Mouse (Mus musculus): ENCODE data around the gene Hapln1.
A peak's percentile ranks its signal among the peaks of the same experiment; 100 is the strongest.

Hapln1 gene

DNA sequence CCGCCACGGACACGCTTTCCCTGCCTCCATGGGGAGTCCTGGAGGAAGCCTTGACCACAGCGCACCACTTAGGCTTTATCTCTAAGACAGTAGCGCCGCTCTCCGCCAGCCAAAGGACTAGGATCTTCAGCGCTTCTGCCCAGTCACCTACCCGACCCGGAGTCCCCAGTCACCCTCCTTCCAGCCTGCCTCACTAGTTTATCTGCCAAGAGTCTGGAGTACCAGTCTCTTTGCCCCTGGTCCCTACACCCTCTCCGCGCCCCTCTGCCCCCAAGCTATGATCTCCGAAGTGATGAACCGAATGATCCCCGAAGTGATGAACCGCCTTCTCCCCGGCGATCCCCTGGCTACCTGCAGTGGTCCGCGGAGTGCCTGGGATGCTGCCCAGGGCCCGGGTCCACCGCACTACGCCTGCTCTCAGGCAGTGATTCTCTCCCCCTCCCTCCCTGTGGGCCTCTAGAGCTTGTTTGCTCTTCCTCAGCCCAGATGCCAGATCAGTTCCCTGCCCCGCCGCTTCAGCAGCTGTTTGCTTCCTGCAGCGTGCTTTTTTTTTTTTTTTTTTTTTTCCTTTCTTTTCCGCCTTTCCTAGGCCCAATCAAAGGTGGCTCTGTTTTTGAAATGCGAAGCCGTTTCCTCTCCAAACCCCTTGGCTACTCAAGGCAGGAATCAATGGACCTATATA is at the start of gene Hapln1:
Hapln1 (plus strand) TSS at position 592 of the 682 bp plus-strand sequence.
- peak; percentile 5 for DNase-seq

DNA sequence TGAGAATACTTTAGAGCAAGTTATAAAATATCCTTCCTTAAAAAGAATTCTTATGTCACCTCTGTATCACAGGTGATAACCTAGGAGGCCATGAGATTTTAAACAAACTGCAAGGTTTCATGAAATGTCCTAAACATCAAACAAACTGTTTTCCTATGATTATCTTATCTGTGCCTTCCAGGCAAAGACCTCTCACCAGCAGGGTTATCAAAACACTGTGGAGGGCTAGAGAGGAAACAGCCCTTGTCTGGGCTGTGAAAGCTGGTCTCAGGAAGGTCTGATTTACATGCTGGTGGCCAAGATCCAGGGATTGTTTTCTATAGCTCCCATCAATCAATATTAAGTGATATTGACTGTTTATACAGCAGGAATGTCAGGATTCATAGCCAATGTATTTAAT is 46.4 kb upstream of the Hapln1 start:
- no peak for DNase-seq

DNA sequence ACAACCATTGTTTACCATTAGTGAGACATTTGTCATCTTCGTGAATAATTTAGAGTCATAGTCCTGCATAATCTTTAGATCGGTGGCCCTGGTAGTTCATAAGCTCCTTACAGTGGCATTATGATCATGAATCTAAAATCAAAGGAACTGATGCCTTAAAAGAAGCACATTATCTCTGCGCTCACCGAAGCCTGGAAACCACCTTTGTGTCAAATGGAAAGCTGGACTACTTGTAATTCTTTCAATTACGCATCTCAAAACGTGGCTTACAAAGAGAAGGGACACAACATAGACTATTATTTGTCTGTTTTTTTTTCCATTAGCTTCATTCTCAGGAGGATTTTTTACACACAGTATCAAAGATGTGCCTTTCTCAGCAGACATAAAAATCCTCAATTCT is 45.9 kb upstream of the Hapln1 start:
- no peak for DNase-seq

DNA sequence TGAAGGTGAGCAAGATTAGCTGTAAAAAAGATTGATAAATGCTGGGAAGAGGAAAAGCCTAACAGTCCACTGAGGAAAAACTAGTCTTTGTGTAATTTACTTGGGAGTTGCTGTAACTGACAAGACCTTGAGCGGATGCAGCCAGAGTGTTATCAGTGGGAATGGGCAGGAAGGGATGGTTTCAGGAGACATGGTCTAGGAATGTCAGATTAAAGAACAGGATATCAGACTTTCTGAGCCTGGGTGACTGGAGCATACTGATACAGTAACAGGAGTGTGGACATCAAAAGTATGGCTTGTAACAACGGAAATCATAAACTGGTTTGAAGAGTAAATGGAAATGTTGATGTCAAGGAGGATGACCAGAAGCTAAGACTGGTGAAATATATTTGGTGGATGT is 43.0 kb upstream of the Hapln1 start:
- no peak for DNase-seq

DNA sequence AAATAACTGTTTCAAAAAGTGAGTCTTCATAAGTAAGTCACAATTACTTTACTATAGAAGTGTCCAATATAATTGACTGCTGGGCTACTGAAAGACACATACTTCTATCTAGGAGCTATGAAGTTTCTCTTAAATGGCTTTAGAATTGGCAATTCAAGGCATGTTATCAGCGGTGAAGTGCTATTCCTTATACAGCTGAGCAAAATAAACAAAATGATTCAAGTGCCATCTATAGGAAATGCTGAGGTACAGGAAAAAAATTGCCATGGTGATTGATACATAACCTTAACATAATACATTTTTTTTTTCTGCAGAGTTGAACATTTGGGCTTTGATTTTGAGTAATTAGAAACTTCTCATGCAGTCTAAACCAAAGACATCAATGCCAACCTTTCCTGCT is 40.2 kb upstream of the Hapln1 start:
- DNase-seq, result no peak

DNA sequence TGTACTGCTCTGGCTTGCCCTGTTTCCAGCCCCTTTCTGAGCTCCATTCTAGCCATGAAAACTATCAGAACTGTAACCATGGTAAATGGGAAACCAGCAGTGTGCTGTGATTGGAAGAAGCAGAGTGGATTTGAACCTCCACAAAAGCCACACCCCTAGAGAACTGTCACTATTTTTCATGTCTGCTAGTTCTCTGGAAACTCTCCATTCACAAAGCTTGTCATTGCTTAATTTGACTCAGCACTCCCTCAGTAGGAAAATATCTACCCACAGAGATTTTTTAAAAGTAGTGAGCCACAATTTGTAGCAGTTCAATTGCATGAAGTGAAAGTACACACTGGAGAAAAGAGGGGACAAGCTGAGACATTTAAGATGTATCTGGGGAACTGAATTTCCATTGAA is 18.1 kb upstream of the Hapln1 start:
- DNase-seq, result no peak

DNA sequence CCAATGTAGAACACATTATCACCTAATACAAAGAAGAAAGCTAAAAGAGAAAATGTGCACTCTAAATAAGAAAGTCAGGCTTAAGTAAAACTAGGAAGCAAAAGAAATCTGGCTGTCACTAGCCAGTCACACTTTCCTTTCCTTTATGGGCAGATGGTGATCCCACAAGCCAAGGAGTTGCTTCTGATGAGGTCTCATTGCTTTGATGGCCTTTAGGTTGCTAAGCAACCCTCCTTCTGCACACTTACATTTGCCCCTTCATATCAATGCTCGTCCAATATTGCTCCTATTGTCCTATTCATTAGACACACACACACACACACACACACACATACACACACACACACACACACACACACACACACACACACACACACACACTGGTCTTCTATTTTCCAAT is 10.9 kb upstream of the Hapln1 start:
- no peak for DNase-seq

DNA sequence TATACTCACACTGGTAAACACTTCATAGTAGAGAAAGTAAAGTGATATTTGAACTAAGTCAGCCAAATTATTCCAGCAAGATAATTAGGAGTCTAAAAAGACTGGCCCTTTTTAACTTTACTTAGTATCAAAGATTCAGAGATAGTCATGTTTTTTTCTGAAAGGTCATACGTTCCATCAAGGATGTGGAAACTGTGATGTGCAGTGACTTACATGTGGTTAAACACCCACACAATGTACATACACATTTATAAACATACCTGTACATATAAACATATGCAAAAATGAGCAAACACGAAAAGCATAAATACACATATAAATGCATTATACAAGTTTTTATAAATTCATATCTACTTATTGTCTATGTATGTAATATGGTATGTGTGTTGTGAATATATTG is 9.2 kb upstream of the Hapln1 start:
- no peak for DNase-seq

DNA sequence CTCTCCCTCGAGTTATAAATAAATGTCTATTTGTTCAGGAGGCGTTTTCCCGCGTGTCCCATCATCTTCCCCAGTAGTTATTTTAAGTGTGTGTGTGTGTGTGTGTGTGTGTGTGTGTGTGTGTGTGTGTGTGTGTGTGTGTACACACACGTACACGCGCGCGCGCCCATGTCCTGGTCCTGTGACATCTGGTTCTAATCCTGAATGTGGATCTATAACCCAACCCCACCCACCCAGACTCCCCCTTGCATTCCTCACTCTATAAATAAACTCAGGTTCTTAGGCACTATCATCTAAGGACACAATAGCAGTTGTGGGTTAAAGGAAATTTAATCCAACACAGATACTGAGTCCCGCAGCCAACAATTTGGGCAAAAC is 280 bp downstream of the Hapln1 start:
- DNase-seq, result no peak

DNA sequence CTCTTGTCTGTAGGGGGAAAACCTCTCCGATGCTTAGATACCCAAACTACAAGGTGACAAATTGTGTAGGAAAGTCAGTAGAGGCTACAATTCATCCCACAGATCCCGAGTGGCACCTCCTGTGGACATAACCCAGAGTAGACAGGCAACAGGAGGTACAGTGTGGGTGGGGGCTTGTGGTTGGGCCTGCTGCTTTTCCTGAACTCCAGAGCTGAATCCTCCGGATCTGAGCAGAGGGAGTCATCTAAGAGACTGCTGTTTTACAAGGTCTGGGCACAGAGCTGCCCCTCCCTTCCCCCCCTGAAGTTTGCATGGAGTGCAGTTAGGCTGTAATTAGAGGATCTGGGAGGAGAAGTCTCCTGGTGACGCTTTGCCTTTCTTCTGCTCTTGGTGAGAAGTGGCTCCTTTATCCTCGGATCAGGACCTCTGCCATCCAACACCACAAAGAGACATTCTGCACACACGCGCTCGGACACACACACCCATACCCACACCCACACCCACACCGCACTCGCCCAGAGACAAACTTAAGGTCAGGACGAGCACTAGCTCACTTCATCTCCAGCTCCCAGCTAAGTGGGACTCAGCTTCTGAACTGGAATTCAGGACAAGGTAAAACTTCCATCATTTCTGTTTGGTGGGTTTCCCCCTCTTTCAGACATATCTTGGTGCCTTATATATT is 846 bp downstream of the Hapln1 start:
- DNase-seq, result no peak

DNA sequence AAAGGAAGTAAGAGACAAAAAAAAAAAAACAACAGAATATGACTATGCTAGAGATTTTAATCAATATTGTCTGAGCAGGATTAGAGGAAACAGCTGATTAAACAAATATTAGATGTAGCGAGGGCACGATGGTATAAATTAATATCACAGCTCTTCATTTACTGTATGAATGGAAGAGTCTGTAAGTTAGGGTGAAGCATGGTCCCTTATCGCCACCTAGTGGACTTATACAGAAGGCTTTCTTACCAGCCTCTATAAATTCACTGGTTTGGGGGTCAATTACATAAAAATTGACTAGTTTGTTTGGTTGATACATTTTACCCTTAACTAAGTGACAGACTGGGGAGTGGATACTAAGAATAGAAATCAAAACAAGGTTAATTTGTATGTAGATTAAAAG is 3.4 kb downstream of the Hapln1 start:
- no peak for DNase-seq

DNA sequence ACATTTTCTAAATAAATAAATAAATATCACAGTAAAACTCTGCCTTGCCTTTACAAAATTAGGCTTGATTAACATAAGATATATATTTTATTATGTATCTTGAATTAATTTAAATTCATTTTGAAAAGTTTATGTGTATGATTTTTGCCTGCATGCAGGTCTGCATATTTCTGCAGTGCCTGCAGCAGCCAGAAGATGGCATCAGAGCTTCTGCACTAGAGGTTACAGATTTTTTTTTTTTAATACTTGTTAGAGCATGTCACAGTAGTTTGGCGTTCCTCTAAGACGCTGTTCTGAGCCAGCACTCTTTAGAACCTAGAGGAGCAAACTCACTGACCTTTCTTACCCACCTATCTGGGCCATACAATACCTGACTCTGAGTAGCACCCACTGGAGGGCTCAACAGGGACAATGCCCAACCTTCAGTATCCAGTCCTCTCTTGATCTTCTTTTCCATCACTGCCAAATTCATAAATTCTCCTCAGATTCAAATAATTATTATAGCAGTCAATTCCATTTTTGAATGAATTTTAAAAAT is 8.7 kb downstream of the Hapln1 start:
- peak; percentile 18 for DNase-seq

DNA sequence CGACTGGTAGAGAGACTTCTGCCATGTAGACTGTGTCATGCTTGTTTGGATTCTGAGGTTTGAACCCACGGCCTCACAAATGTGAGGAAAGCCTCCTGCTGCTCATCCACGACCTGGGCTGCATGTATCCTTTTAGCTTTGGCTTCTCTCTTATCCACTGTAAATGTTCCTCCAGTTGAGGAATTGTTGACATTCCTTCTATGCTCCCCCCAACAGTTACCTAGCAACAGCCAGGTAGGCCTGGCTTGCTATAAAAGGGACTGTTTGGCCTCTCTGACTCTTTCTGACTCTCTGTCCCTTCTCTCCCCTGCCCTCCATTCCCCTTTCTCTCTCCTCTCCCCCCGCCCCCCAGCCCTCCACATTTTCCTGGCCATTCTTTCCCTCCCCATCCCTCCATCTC is 9.9 kb downstream of the Hapln1 start:
- no peak for DNase-seq

DNA sequence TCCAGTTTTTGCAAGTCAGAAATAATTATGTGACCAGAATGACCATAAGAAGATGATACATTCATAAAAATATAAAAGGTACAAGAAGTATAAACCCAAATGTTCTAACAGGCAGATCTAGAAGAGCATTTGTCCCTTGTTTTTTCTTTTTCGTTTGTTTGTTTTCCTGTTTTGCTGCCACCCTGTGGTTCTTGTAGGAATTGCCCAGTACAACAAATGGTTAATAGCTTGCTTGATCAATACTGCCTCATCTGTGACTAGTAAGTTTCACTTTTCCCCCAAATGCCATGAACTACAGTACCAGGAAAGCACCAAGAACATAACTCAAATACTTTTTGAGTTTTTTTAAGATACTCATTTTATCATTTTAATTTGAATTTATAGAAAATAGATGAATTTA is 11.9 kb downstream of the Hapln1 start:
- no peak for DNase-seq

DNA sequence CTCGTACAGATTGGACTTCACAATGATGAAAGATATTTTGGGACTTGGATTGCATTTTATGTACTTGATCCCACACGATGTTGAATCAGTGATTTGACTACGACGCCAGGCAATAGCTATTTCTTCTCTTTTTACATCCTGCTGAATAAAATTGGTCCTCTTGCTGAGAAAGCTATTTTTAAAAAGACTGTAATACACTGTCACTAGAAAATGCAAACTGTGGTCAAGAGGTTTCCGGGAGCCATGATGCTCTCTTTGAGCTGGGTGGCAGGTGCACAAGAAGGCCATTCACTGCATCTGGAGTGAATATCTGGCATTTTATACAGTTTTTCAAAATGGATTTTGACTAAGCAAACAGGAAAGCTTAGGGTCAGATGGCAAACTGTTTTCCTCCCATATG is 24.9 kb downstream of the Hapln1 start:
- DNase-seq, result no peak

DNA sequence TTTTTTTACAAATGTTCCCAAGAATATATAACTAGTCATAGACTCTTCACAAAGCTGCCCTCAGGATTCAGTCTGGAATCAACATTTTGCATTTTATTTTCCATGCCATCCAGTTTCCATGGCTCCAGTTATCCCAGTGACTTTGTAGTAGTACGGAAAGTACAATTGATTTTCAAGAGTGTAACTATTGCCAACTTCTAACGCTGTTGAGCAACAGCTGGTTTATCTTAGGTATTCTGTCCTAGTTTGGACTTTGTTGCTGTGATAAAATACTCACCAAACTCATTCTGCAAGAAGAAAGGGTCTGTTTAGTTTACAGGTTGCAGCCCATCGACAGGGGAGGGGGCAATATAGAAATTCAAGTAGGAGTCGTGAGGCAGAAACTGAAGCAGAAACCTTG is 26.7 kb downstream of the Hapln1 start:
- no peak for DNase-seq

DNA sequence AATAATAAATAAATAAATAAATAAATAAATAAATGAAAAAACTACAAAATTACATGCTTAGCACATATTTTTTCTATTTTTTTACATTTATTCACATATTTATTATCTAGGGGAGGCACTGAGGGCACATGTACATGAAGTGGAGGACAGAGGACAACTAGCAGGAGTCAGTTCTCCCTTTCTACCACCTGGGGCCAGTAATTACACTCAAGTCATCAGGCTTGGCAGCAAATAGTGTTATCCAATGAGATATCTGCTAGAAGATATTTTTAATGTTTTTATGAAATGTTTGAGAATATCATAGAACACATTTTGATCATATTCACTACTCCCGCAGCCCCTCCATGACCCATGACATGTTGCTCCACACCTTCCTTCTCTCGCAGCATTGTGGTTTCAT is 39.5 kb downstream of the Hapln1 start:
- DNase-seq, result no peak

DNA sequence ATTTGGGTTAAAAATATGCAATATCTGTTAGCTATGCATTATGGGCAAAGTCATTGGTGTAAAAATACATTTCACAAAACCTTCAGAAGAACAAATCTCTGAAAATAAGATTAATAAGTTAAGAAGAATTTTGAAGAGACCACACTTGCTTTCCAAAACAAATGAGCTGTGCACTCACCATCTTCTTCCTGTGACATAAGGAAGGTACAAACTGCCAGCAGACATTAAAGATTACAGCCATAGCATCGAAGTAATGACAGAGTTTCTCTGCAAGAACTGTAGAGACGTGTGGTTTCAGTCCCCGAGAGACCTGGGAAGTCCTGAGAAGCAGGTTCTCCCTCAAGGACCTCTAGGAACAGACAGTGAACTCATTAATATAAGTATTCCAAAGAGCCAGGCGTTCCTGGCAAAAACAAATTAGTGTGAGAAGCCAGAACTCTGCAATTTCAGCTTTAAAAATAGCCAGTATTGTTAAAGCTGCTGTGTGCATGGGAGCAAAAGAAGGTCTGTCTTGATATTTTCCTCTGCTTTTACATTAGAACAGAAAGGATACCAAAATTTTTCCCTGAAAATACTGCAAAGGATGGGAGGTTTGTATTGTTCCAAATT is 43.6 kb downstream of the Hapln1 start:
- no peak for DNase-seq

DNA sequence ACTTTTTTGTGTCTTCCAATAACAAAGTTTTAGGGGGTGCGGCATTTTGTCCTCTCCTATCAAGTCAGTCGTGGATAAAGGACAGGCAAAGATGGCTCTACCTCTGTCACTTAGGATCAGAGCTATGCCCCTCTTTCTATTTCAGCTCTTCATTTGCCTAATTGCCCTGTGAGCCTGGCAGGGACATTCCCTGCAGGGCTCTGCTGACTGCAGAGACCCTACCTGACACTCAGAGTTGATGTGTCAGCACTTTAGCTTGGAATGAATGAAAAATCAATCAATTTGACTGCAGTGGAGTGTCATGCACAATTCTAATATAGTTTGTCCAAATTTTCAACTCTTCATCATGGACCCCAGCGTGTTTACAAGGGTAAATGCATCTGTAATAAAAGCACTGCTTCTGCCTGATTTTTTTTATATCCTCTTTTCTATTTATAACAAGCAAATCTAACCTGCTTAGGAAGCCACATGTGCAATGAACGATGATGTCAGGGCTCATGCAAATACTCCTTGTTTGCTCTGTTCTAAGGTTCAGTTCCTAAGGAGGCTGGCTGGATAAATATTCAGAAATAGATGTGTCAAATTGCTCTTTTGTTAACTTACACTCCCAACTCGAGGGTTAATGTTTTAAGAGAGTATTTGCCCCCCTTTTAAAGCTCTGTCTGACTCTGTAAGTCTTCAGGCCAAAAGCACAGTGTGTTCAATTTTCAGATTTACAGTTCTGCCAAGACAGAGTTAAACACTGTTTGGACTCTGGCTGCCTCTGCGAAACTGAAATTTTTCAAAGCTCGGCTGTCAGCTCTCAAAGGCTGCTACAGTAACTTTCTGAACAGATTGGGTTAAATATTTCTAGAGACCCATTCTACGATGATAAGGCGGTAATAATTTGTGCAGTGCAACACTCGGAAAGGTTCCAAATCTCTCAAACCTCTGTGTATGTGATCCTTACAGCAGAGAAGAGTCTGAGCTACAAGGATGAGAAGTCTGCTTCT is 44.4 kb downstream of the Hapln1 start:
- DNase-seq, result no peak

DNA sequence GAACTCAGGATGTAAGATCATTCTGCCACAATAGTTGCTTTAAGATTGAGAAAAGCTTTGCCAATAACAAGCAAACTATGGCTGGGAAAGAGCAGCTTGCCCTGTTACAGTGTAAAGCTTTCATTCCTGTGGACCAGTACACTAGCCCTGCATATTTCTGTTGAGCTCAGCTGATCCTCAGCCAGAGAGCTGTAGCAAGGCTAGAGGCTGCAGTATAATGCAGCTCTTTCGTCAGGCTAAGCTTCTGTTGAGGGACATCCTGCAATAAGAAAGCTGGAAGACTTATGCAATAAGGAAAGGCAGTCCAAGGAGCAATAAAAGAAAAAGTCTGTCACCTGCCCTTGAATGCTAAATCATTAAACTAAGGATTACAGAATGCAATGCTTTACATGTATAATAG is 45.5 kb downstream of the Hapln1 start:
- no peak for DNase-seq

DNA sequence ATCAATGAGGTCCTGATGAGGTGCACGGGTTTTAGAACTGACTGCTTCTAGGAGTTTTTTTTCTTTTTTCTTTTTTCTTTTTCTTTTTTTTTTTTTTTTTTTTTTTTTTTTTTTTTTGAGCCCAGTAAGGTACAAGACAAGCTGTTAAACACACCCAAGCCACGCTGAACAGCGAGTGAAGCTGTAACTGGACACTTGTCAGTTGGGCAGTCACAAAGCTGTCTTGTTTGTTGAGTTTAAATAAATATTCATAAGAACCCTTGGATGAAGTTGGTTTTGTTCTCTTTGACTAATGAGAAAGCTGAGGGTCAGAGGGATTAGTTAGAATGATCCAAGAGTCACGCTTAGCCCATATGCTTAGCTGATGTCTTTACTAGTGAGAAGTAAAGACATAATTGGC is 55.5 kb downstream of the Hapln1 start:
- no peak for DNase-seq

DNA sequence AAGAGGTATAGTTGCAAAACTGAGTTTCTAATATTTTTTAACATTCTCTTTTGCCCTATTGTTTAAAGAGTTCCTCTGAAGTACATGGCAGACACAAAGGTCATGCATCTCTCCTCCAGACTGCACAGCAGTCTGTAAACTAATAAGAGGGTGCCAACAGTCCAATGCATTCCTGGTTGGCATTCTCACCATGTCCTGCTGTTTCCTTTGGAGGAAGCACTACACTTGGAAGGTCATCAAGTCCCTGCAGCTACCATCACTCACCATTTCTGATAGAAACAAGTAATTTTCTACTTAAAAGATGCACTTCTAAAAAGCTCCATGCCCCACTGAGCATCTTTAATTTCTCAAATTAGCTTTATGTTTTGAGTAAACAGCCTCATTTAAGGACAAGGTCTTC is 57.8 kb downstream of the Hapln1 start:
- DNase-seq, result no peak

DNA sequence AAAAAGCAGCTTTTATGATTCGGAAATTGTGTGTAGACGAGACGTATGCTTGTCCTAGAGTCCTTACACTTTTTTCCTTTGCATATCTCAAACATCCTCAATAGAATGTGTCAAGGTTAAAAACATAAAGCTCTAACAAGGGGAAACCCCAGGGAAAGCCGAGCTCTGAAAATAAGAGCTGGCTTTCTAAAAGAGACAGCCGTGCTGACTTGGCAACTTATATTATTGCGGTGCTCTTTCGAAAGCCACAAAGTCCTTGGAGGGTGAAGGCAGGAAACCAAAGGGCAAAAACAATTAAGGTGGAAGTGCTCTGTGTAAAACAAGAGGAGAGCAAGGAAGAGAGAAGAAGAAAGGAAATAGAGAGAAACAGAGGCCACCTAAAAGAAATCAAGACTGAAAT is 60.9 kb downstream of the Hapln1 start:
- no peak for DNase-seq
